Mouse (Mus musculus) left cerebral cortex, adult 6 months (tissue): ENCODE measurements around the gene Twist1. TPM values are rescaled to one million over a fixed set of nuclear protein-coding genes. Genes with fewer than 3 reads are reported as not detected.

Source experiments
- long read RNA-seq, 2 experiments: library from polyadenylated mRNA; unstranded; transcript quantifications; one replicate each; pipeline ENCODE4 v2.0.0; 2019 to 2020
- polyA plus RNA-seq: library from polyadenylated mRNA; unstranded; fragments of <200 nt; fragmentation: Nextera tagmentation; gene quantifications from 2 replicates; pipeline ENCODE4 v1.2.3, GENCODE M21; 2021

Gene Twist1
- polyA plus RNA-seq: 0.32 and 0.43 TPM in 2 replicates
- long read RNA-seq, experiment 1: 0 reads
- long read RNA-seq, experiment 2: 0 reads

DNA sequence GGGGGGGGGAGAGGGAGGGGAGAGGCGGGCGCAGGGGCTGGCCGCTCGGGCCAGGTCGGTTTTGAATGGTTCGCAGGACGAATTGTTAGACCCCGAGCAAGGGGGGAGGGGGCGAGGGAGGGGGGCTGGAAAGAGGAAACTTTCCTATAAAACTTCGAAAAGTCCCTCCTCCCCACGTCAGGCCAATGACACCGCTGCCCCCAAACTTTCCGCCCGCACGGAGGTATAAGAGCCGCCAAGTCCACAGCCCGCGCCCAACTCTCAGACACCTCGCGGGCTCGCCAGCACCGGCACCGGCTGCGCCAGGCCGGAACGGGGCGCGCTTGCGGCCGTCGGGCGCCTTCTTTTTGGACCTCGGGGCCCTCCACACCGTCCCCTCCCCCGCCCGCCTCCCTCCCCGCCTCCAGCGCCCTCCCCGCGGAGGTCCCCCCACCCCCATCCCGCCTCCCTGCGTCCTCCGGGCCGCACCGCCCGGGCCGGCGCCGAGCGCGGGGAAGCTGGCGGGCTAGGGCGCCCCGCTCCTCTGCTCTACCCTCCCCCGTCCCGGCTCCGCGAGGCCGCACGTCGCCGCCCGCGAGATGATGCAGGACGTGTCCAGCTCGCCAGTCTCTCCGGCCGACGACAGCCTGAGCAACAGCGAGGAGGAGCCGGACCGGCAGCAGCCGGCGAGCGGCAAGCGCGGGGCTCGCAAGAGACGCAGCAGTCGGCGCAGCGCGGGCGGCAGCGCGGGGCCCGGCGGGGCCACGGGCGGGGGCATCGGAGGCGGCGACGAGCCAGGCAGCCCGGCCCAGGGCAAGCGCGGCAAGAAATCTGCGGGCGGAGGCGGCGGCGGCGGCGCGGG, at the start of gene Twist1:
Gene Twist1, plus strand, starts transcription at position 272 of the 841 bp plus-strand sequence.

DNA sequence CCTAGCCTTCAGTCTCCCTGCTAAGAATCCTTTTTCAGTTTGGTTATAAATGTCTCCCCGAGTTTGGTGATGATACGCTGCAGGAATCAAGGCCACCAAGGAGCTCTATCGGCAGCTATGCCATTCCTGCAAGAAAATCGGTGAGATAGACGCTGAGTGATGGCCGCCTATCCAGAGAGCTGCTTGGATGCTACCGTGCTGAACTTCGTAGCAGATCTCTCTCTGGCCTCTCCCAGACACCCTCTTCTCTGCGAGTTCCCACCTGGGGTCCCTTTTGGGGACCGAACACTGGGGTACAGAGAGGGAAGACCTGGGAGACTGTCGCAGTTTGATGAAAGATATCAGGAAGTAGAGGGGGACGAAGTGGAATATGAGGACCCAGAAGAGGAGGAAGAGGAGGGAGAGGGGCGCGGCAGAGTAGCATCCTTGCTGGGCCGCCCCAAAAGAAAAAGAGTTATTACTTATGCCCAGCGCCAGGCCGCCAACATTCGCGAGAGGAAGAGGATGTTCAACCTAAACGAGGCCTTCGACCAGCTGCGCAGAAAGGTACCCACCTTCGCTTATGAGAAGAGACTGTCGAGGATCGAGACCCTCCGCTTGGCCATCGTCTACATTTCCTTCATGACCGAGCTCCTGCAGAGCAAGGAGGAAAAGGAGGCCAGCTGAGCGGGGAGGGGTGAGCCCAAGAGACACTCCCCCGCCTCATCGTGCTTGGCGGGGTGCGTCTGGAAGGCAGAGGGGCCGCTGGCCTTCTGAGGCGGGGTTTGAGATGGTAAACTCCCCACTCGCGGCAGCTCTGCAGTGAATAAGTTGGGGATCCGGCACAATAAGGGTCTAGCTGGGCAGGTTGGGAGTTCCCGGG, 28.9 kb upstream of the Twist1 start, which contains the start of gene Ferd3l:
Gene Ferd3l, plus strand, starts transcription at position 95 of the 862 bp plus-strand sequence.

Other genes starting within 250 kb of the Twist1 start
- not detected in 2 replicates for gene Ferd3l, start 29.2 kb upstream of the Twist1 start, polyA plus RNA-seq